Mouse (Mus musculus) MEL (cell line): ENCODE measurements at regions not wholly inside any gene's neighbourhood (a gene's known extent, or its start where the extent isn't known, plus 50 kb on each side); places are given as distances from the start of the nearest gene placed in this dataset.

Experiments used
- DNase-seq: peaks from one replicate; pipeline ENCODE4 v3.0.0; 2011; ENCODE audit warnings: low read depth, low spot score
- H3K27ac ChIP-seq: 2 replicates; pipeline ENCODE4 v1.5.1; 2012; ENCODE audit warnings: low read depth, mild to moderate bottlenecking, control low read depth, low read length, moderate library complexity; ENCODE audit not compliant: control insufficient read depth
- H3K27me3 ChIP-seq, 2 experiments: fragments of 150-350 bp in 1 of 2; sonication (generic) in 1 of 2; 2 replicates each; pipeline ENCODE4 v1.6.1; 2012; ENCODE audit warnings: low read length in 2 of 2, mild to moderate bottlenecking in 2 of 2, improper control_type of control experiment in 1 of 2, moderate library complexity in 1 of 2; ENCODE audit not compliant: insufficient read depth in 2 of 2, control insufficient read depth in 1 of 2
- H3K36me3 ChIP-seq, 2 experiments: 2 replicates each; pipeline ENCODE4 v1.6.1; 2012 to 2014; ENCODE audit warnings: low read length in 2 of 2, improper control_type of control experiment in 1 of 2, inconsistent platforms in 1 of 2, mild to moderate bottlenecking in 1 of 2; ENCODE audit not compliant: insufficient read depth in 2 of 2, control insufficient read depth in 1 of 2
- H3K4me1 ChIP-seq, 2 experiments: fragments of 150-350 bp in 1 of 2; sonication (generic) in 1 of 2; 2 replicates each; pipeline ENCODE4 v1.6.1; 2012; ENCODE audit warnings: low read length in 2 of 2, improper control_type of control experiment in 1 of 2, mild to moderate bottlenecking in 1 of 2; ENCODE audit not compliant: insufficient read depth in 2 of 2, control insufficient read depth in 1 of 2
- H3K4me3 ChIP-seq, 2 experiments: fragments of 150-350 bp in 1 of 2; sonication (generic) in 1 of 2; 2 replicates each; pipeline ENCODE4 v1.5.1; 2012; ENCODE audit warnings: low read depth in 2 of 2, low read length in 2 of 2, mild to moderate bottlenecking in 2 of 2, moderate library complexity in 2 of 2, control low read depth in 1 of 2, improper control_type of control experiment in 1 of 2; ENCODE audit not compliant: control insufficient read depth in 1 of 2, insufficient read depth in 1 of 2
- H3K79me2 ChIP-seq: 2 replicates; pipeline ENCODE4 v1.6.1; 2012; ENCODE audit warnings: mild to moderate bottlenecking, low read length, moderate library complexity; ENCODE audit not compliant: control insufficient read depth, poor library complexity, insufficient read depth
- H3K9ac ChIP-seq: 2 replicates; pipeline ENCODE4 v1.6.1; 2012; ENCODE audit warnings: low read depth, mild to moderate bottlenecking, control low read depth, low read length, moderate library complexity; ENCODE audit not compliant: control insufficient read depth, poor library complexity, severe bottlenecking
- H3K9me3 ChIP-seq: fragments of 150-350 bp; sonication (generic); replicated peaks from 2 replicates; pipeline ENCODE4 v1.6.1; 2012; ENCODE audit warnings: mild to moderate bottlenecking, low read length, improper control_type of control experiment, moderate library complexity; ENCODE audit not compliant: insufficient read depth
- BHLHE40 ChIP-seq: IDR thresholded peaks from 2 replicates; pipeline ENCODE4 v1.6.1; 2012; ENCODE audit warnings: low read depth, mild to moderate bottlenecking, inconsistent platforms, low read length, improper control_type of control experiment, borderline replicate concordance
- CHD2 ChIP-seq: IDR thresholded peaks from 2 replicates; pipeline ENCODE4 v1.6.1; 2011; ENCODE audit warnings: low read length, improper control_type of control experiment
- CTCF ChIP-seq, 3 experiments: IDR thresholded peaks in 2 of 3; conservative IDR thresholded peaks in 1 of 3; 2 replicates each; pipeline ENCODE4 v1.5.1; 2011 to 2012; ENCODE audit warnings: low read length in 3 of 3, low read depth in 2 of 3, mild to moderate bottlenecking in 2 of 3, improper control_type of control experiment in 1 of 3, inconsistent platforms in 1 of 3, mixed read lengths in 1 of 3, moderate library complexity in 1 of 3; ENCODE audit not compliant: control insufficient read depth in 1 of 3, insufficient read depth in 1 of 3, poor library complexity in 1 of 3, severe bottlenecking in 1 of 3
- E2F4 ChIP-seq: IDR thresholded peaks from 2 replicates; pipeline ENCODE4 v1.6.1; 2011; ENCODE audit warnings: low read depth, low read length, improper control_type of control experiment, borderline replicate concordance
- EP300 ChIP-seq, 2 experiments: IDR thresholded peaks; 2 replicates each; pipeline ENCODE4 v1.6.1; 2011; ENCODE audit warnings: improper control_type of control experiment in 2 of 2, low read length in 2 of 2, low read depth in 1 of 2, mild to moderate bottlenecking in 1 of 2
- ETS1 ChIP-seq: IDR thresholded peaks from 2 replicates; pipeline ENCODE4 v1.6.1; 2012; ENCODE audit warnings: low read depth, mild to moderate bottlenecking, inconsistent platforms, low read length, improper control_type of control experiment, moderate library complexity
- HCFC1 ChIP-seq: IDR thresholded peaks from 2 replicates; pipeline ENCODE4 v1.6.1; 2012; ENCODE audit warnings: low read depth, mild to moderate bottlenecking, inconsistent platforms, low read length, improper control_type of control experiment, moderate library complexity
- KAT2A ChIP-seq: conservative IDR thresholded peaks from 2 replicates; pipeline ENCODE4 v1.6.1; 2012; ENCODE audit warnings: low read depth, low read length, improper control_type of control experiment, inconsistent platforms
- MAX ChIP-seq: IDR thresholded peaks from 2 replicates; pipeline ENCODE4 v1.6.1; 2011; ENCODE audit warnings: low read length, improper control_type of control experiment
- MAZ ChIP-seq: IDR thresholded peaks from 2 replicates; pipeline ENCODE4 v1.6.1; 2012; ENCODE audit warnings: low read depth, mild to moderate bottlenecking, inconsistent platforms, low read length, improper control_type of control experiment
- MYB ChIP-seq: IDR thresholded peaks from 2 replicates; pipeline ENCODE4 v1.6.1; 2011; ENCODE audit warnings: mild to moderate bottlenecking, low read depth, low read length, improper control_type of control experiment
- MYC ChIP-seq: IDR thresholded peaks from 2 replicates; pipeline ENCODE4 v1.6.1; 2011; ENCODE audit warnings: low read depth, mild to moderate bottlenecking, low read length, improper control_type of control experiment, moderate library complexity
- NRF1 ChIP-seq: IDR thresholded peaks from 2 replicates; pipeline ENCODE4 v1.6.1; 2014; ENCODE audit warnings: low read depth, mild to moderate bottlenecking, inconsistent platforms, low read length, improper control_type of control experiment, moderate library complexity; ENCODE audit not compliant: poor library complexity, insufficient read depth, severe bottlenecking
- POLR2A ChIP-seq, 2 experiments: IDR thresholded peaks; 2 replicates each; pipeline ENCODE4 v1.6.1; 2011 to 2012; ENCODE audit warnings: low read length in 2 of 2, mild to moderate bottlenecking in 2 of 2, control low read depth in 1 of 2, improper control_type of control experiment in 1 of 2, low read depth in 1 of 2, moderate library complexity in 1 of 2; ENCODE audit not compliant: control insufficient read depth in 1 of 2, insufficient read depth in 1 of 2, poor library complexity in 1 of 2
- POLR2AphosphoS5 ChIP-seq: IDR thresholded peaks from 2 replicates; pipeline ENCODE4 v1.6.1; 2012; ENCODE audit warnings: low read depth, borderline replicate concordance, mild to moderate bottlenecking, inconsistent platforms, low read length, moderate library complexity, mixed read lengths
- RAD21 ChIP-seq: IDR thresholded peaks from 2 replicates; pipeline ENCODE4 v1.6.1; 2011; ENCODE audit warnings: mild to moderate bottlenecking, low read depth, low read length, improper control_type of control experiment
- RCOR1 ChIP-seq: IDR thresholded peaks from 2 replicates; pipeline ENCODE4 v1.6.1; 2012; ENCODE audit warnings: low read depth, mild to moderate bottlenecking, inconsistent platforms, low read length, improper control_type of control experiment
- TAL1 ChIP-seq: IDR thresholded peaks from 2 replicates; pipeline ENCODE4 v1.6.1; 2012; ENCODE audit warnings: mild to moderate bottlenecking, inconsistent platforms, low read length, moderate library complexity, mixed read lengths
- TBP ChIP-seq: IDR thresholded peaks from 2 replicates; pipeline ENCODE4 v1.8.0; 2011; ENCODE audit warnings: low read depth, low read length, improper control_type of control experiment
- USF1 ChIP-seq: IDR thresholded peaks from 2 replicates; pipeline ENCODE4 v1.6.1; 2014; ENCODE audit warnings: low read depth, mild to moderate bottlenecking, inconsistent platforms, low read length, improper control_type of control experiment, moderate library complexity
- ZC3H11A ChIP-seq: IDR thresholded peaks from 2 replicates; pipeline ENCODE4 v1.6.1; 2012; ENCODE audit warnings: low read depth, mild to moderate bottlenecking, inconsistent platforms, low read length, improper control_type of control experiment
- ZKSCAN1 ChIP-seq: IDR thresholded peaks from 2 replicates; pipeline ENCODE4 v1.6.1; 2012; ENCODE audit warnings: low read depth, mild to moderate bottlenecking, inconsistent platforms, low read length, improper control_type of control experiment, moderate library complexity
- ZMIZ1 ChIP-seq: IDR thresholded peaks from 2 replicates; pipeline ENCODE4 v1.6.1; 2012; ENCODE audit warnings: low read depth, mild to moderate bottlenecking, inconsistent platforms, low read length, improper control_type of control experiment, moderate library complexity

DNA sequence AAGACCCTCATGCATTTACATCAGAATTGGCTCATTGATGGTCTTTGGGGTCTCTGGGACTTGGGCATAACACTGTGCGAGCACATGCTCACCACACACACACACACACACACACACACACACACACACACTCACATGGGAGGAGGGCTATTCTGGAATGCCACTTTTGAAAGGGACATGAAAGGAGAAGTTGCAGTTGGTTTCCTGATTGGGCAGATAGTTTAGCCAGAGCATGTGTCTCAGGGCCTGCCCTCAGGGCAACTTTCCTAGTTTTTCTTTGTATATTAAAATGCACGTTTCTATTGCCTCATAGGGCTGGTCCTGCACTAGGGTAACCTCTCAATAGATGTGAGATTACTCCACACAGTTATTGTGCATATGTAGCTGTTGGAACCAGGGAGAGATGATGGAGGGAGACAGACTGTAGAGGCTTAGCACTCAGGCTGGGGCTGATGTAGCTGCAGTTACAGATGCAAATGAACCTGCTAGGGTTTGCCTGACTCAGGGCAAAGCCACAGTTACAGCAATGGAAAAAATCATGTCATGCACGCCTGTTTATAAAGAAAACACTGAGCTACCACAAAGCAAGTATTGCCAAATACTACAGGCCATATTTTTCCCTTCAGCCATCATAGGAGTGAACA is 115.3 kb upstream of the Arhgap28 start:
- Histone ChIP-seq H3K27ac (no peak overlapping the region), H3K79me2 (no peaks in the 10 kb centered on the region), H3K9ac (no peak overlapping the region), H3K4me1 (no peaks in the 10 kb centered on the region), H3K36me3 (no peaks in the 10 kb centered on the region), H3K9me3 (no peaks in the 10 kb centered on the region), H3K27me3 (no peaks in the 10 kb centered on the region)
- DNase-seq: no peak
- no peak for TF ChIP-seq ETS1
- TF ChIP-seq MAX: no peak
- TF ChIP-seq POLR2AphosphoS5: no peak
- no peak for TF ChIP-seq BHLHE40
- no peak for TF ChIP-seq POLR2A (IDR thresholded peaks at IDR 0.05; ENCODE audit: control insufficient read depth in 1 of 2, insufficient read depth in 1 of 2, low read depth in 1 of 2, low read length in 2 of 2, poor library complexity in 1 of 2)
- no peak for TF ChIP-seq HCFC1
- TF ChIP-seq RCOR1: no peak
- TF ChIP-seq NRF1: no peak
- TF ChIP-seq MYB: no peak
- no peak for TF ChIP-seq MYC
- no peak for TF ChIP-seq USF1
- no peak for TF ChIP-seq CTCF (IDR thresholded peaks at IDR 0.05 in 2 of 3, conservative IDR thresholded peaks at IDR 0.05 in 1 of 3; ENCODE audit: control insufficient read depth in 1 of 3, insufficient read depth in 1 of 3, low read depth in 2 of 3, low read length in 3 of 3, poor library complexity in 1 of 3, severe bottlenecking in 1 of 3)
- no peak for TF ChIP-seq EP300 (IDR thresholded peaks at IDR 0.05; ENCODE audit: low read depth in 1 of 2, low read length in 2 of 2)
- no peak for TF ChIP-seq TBP
- TF ChIP-seq ZKSCAN1: no peak
- no peak for TF ChIP-seq CHD2
- no peak for TF ChIP-seq E2F4
- TF ChIP-seq TAL1: no peak
- TF ChIP-seq, all 39 proteins: peak for 0
- H3K4me3 ChIP-seq: no peak overlapping the region

- Histone ChIP-seq H3K27ac (no peak overlapping the region), H3K4me3 (no peak overlapping the region), H3K27me3 (no peaks in the 10 kb centered on the region), H3K4me1 (no peaks in the 10 kb centered on the region), H3K36me3 (no peaks in the 10 kb centered on the region), H3K79me2 (no peaks in the 10 kb centered on the region), H3K9me3 (no peaks in the 10 kb centered on the region), H3K9ac (no peak overlapping the region)
- DNase-seq: no peak
- TF ChIP-seq RAD21 (no peak), TBP (no peak), MAZ (no peak), BHLHE40 (no peak), ZC3H11A (no peak), ZKSCAN1 (no peak), ZMIZ1 (no peak), KAT2A (no peak)
These were observed 116.3 kb upstream of the Arhgap28 start for GRCm38 (mm10) chr17:68120230-68120629.
